Mouse (Mus musculus) midbrain, embryonic 16.5 days (tissue): ENCODE measurements around the gene Spata16. TPM values are rescaled to one million over a fixed set of nuclear protein-coding genes. Genes with fewer than 3 reads are reported as not detected.
"Not testable (repeated sequence)": the region's sequence is repeated elsewhere in the genome, so short reads cannot be mapped to it uniquely, and the experiment has no call there.

Experiments
- ATAC-seq: fragments of 200-750 bp; cut with Nextera tagmentation; 2 replicates; pipeline ENCODE4 v1.8.0; 2017; ENCODE audit warnings: moderate TSS enrichment
- H3K27ac ChIP-seq: fragments of 300-500 bp; sonication (generic); 2 replicates; pipeline ENCODE4 v1.5.1; 2014; ENCODE audit warnings: mild to moderate bottlenecking, low read length, mixed read lengths
- H3K27me3 ChIP-seq: fragments of 300-500 bp; sonication (generic); 2 replicates; pipeline ENCODE4 v1.6.1; 2014; ENCODE audit warnings: low read depth, low read length, mixed read lengths; ENCODE audit not compliant: control insufficient read depth, insufficient read depth
- H3K36me3 ChIP-seq: fragments of 300-500 bp; sonication (generic); 2 replicates; pipeline ENCODE4 v1.6.1; 2014; ENCODE audit warnings: mild to moderate bottlenecking, low read length, moderate library complexity, mixed read lengths; ENCODE audit not compliant: control insufficient read depth, insufficient read depth
- H3K4me1 ChIP-seq: fragments of 300-500 bp; sonication (generic); 2 replicates; pipeline ENCODE4 v1.6.1; 2014; ENCODE audit warnings: mild to moderate bottlenecking, low read length, mixed read lengths; ENCODE audit not compliant: control insufficient read depth, insufficient read depth
- H3K4me2 ChIP-seq: fragments of 300-500 bp; sonication (generic); 2 replicates; pipeline ENCODE4 v1.6.1; 2014; ENCODE audit warnings: mild to moderate bottlenecking, low read length, mixed read lengths
- H3K4me3 ChIP-seq: fragments of 300-500 bp; sonication (generic); 2 replicates; pipeline ENCODE4 v1.5.1; 2014; ENCODE audit warnings: low read depth, mild to moderate bottlenecking, low read length, moderate library complexity, mixed read lengths
- H3K9ac ChIP-seq: fragments of 300-500 bp; sonication (generic); 2 replicates; pipeline ENCODE4 v1.6.1; 2014; ENCODE audit warnings: low read depth, low read length, mixed read lengths
- H3K9me3 ChIP-seq: fragments of 300-500 bp; sonication (generic); replicated peaks from 2 replicates; pipeline ENCODE4 v1.6.1; 2014; ENCODE audit warnings: mild to moderate bottlenecking, low read length, mixed read lengths; ENCODE audit not compliant: control insufficient read depth, poor library complexity, severe bottlenecking
- whole genome bisulfite sequencing: fragments of 180-500 bp; shearing (Covaris S2); extraction: QIAGEN DNeasy Blood & Tissue Kit; methylation state at CpG from one replicate; pipeline ENCODE4 v1.1.7; 2014; 5-methylcytosine and 5-hydroxymethylcytosine counted together
- polyA plus RNA-seq: library from polyadenylated mRNA; unstranded; fragments of >200 nt; fragmentation: Nextera tagmentation; extraction: Ambion mirVana; gene quantifications from 2 replicates; pipeline ENCODE4 v1.2.1, GENCODE M21; 2015

Spata16 gene
- polyA plus RNA-seq, 1 experiment from 2014 or later, result not detected

GRCm38 (mm10) chr3:26646834-26647233 is 9.4 kb downstream of the Spata16 start:
- 66% methylated on average over 7 of the region's 7 CpGs for WGBS
- H3K27ac ChIP-seq, result no peak overlapping the region

DNA sequence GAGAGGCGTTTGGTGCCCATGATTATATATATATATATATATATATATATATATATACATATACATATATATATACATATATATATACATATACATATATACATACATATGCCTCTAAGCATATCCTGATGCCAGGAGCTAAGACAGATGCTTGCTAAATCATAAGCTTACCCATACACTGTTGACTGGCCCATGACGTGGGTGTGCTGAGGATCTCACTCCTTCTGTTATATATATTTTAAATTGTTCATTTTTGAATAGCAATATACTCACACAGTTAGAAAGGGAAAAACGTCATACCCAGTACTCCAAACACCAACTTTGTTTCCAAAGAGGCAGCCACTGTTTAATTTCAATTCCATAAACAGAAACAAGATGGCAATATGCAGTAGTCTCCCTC is 48.4 kb downstream of the Spata16 start:
- no peaks in the 10 kb centered on the region for H3K4me1 ChIP-seq
- H3K9me3 ChIP-seq, result no peaks in the 10 kb centered on the region
- H3K36me3 ChIP-seq, result no peaks in the 10 kb centered on the region
- 92% methylated on average over 3 of the region's 3 CpGs for WGBS
- ATAC-seq, result no peak
- no peak overlapping the region for H3K27ac ChIP-seq
- no peak overlapping the region for H3K4me2 ChIP-seq
- no peak overlapping the region for H3K9ac ChIP-seq
- no peaks in the 10 kb centered on the region for H3K27me3 ChIP-seq
- H3K4me3 ChIP-seq, result no peak overlapping the region

More at GRCm38 (mm10) chr3:26646834-26647233, 9.4 kb downstream of the Spata16 start:
- no peaks in the 10 kb centered on the region for H3K36me3 ChIP-seq
- H3K4me1 ChIP-seq, result no peaks in the 10 kb centered on the region
- H3K9ac ChIP-seq, result no peak overlapping the region
- H3K27me3 ChIP-seq, result no peaks in the 10 kb centered on the region
- ATAC-seq, result no peak
- H3K4me3 ChIP-seq, result no peak overlapping the region
- H3K9me3 ChIP-seq, result no peaks in the 10 kb centered on the region
- no peak overlapping the region for H3K4me2 ChIP-seq

GRCm38 (mm10) chr3:26709492-26709891 is 72.1 kb downstream of the Spata16 start:
- WGBS, result 67% methylated on average over 5 of the region's 5 CpGs
- H3K27ac ChIP-seq, H3K4me2 ChIP-seq, H3K27me3 ChIP-seq, ATAC-seq, H3K4me3 ChIP-seq, H3K36me3 ChIP-seq, H3K9ac ChIP-seq, H3K9me3 ChIP-seq, H3K4me1 ChIP-seq: not testable (repeated sequence)

- Histone ChIP-seq H3K9ac (no peak overlapping the region), H3K9me3 (no peaks in the 10 kb centered on the region), H3K27me3 (no peaks in the 10 kb centered on the region), H3K27ac (no peak overlapping the region), H3K4me2 (no peak overlapping the region), H3K36me3 (no peaks in the 10 kb centered on the region), H3K4me3 (no peak overlapping the region), H3K4me1 (no peaks in the 10 kb centered on the region)
- 59% methylated on average over 6 of the region's 6 CpGs for WGBS
- ATAC-seq, result no peak
Observed at GRCm38 (mm10) chr3:26727526-26727925, 90.1 kb downstream of the Spata16 start.

- no peak for ATAC-seq
- Histone ChIP-seq H3K4me1 (no peaks in the 10 kb centered on the region), H3K9me3 (no peaks in the 10 kb centered on the region), H3K4me2 (no peak overlapping the region), H3K27ac (no peak overlapping the region), H3K27me3 (no peaks in the 10 kb centered on the region), H3K9ac (no peak overlapping the region), H3K4me3 (no peak overlapping the region), H3K36me3 (no peaks in the 10 kb centered on the region)
- 82% methylated on average over 2 of the region's 2 CpGs for WGBS
Observed at GRCm38 (mm10) chr3:26750492-26750891, 113.1 kb downstream of the Spata16 start.

DNA sequence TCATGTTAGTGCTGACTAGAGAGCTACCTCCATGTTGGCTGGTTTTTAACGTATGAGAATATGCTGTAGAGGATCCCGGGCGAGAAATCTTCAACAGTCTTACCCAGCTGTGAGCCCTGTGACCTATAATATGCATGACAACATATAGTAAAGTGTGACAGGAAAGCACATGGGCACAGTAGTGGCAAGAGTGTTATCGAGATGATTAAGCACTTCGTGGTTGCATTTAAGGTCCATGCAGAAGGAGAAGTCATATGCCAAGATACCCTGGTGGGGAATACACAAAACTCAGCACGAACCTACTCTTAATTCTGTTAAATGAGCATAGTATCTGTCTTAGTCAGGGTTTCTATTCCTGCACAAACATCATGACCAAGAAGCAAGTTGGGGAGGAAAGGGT is 115.0 kb downstream of the Spata16 start:
- Histone ChIP-seq H3K4me3 (no peak overlapping the region), H3K4me2 (no peak overlapping the region), H3K27ac (no peak overlapping the region), H3K36me3 (no peaks in the 10 kb centered on the region), H3K4me1 (no peaks in the 10 kb centered on the region), H3K9me3 (no peaks in the 10 kb centered on the region), H3K9ac (no peak overlapping the region), H3K27me3 (no peaks in the 10 kb centered on the region)
- no peak for ATAC-seq
- WGBS, result 89% methylated on average over 6 of the region's 6 CpGs

DNA sequence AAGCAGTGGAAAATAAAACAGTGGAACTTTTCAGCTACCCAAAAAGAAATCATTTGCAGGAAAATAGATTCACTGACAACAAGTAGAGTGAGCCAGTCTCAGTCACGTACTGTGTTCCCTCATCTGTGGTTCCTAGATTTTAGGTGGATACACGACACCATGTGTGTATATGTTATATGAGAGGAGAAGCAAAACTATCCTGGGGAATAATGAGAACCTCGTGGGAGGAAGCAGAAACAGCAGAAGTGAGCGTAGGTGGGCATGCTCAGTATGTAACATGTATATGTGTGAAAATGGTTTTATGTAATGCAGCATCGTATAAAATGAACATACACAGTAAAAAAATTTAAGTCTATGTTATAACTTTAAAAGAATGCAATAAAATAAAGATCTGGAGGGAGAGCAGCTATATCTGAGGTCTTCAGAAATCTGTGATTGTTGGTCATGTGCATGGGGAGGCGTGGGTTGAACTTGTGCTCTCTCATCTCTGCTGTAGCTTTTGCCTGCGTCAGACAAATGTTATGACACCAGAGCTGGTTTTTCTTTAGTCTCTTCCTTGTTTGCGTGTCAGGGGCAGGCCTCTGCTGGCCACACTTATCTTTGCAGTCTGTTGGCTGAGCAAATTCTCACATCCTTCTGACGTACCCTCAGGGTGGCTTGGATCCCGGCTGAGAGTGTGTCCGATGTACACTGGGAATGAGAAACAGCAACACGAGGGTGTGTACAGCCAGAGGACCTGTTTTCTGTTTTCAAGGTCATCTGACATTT is 156.1 kb downstream of the Spata16 start:
- no peak overlapping the region for H3K9ac ChIP-seq
- 76% methylated on average over 12 of the region's 12 CpGs for WGBS
- no peaks in the 10 kb centered on the region for H3K27me3 ChIP-seq
- no peaks in the 10 kb centered on the region for H3K4me1 ChIP-seq
- H3K4me3 ChIP-seq, result no peak overlapping the region
- H3K4me2 ChIP-seq, result no peak overlapping the region
- no peaks in the 10 kb centered on the region for H3K9me3 ChIP-seq
- H3K27ac ChIP-seq, result no peak overlapping the region
- H3K36me3 ChIP-seq, result no peaks in the 10 kb centered on the region
- ATAC-seq, result no peak

GRCm38 (mm10) chr3:26795851-26796538 is 158.6 kb downstream of the Spata16 start:
- Histone ChIP-seq H3K27me3 (no peaks in the 10 kb centered on the region), H3K4me2 (no peak overlapping the region), H3K36me3 (no peaks in the 10 kb centered on the region), H3K4me1 (no peaks in the 10 kb centered on the region), H3K9ac (no peak overlapping the region), H3K4me3 (no peak overlapping the region), H3K27ac (no peak overlapping the region), H3K9me3 (no peaks in the 10 kb centered on the region)
- 49% methylated on average over 7 of the region's 7 CpGs for WGBS
- ATAC-seq, result peak; percentile 54; the same call in 1 of the 2 replicates

- H3K4me1 ChIP-seq, result no peaks in the 10 kb centered on the region
- H3K27ac ChIP-seq, result no peak overlapping the region
- 79% methylated on average over 1 of the region's 1 CpGs for WGBS
Observed at GRCm38 (mm10) chr3:26796954-26797353, 159.5 kb downstream of the Spata16 start.

More at GRCm38 (mm10) chr3:26796954-26797353, 159.5 kb downstream of the Spata16 start:
- no peak overlapping the region for H3K9ac ChIP-seq
- H3K4me3 ChIP-seq, result no peak overlapping the region
- ATAC-seq, result no peak
- no peaks in the 10 kb centered on the region for H3K36me3 ChIP-seq
- no peaks in the 10 kb centered on the region for H3K9me3 ChIP-seq
- H3K4me2 ChIP-seq, result no peak overlapping the region
- no peaks in the 10 kb centered on the region for H3K27me3 ChIP-seq
